Mouse (Mus musculus) embryonic fibroblast, embryonic 13.5 days (primary cell): Measurements from ENCODE around the gene Nr2f1. TPM values are rescaled to one million over a fixed set of nuclear protein-coding genes. Genes with fewer than 3 reads are reported as not detected.

Experiments used
- H3K27ac ChIP-seq: 2 replicates; pipeline ENCODE4 v1.5.1; 2012; ENCODE audit warnings: low read length, control low read depth, inconsistent platforms; ENCODE audit not compliant: insufficient read depth
- H3K4me1 ChIP-seq: 2 replicates; pipeline ENCODE4 v1.6.1; 2011; ENCODE audit warnings: low read length; ENCODE audit not compliant: control insufficient read depth, insufficient read depth
- H3K4me3 ChIP-seq: 2 replicates; pipeline ENCODE4 v1.5.1; 2011; ENCODE audit warnings: mild to moderate bottlenecking, control low read depth, low read length; ENCODE audit not compliant: insufficient read depth
- CTCF ChIP-seq: IDR thresholded peaks from 2 replicates; pipeline ENCODE4 v1.5.1; 2011; ENCODE audit warnings: mild to moderate bottlenecking, control low read depth, low read length, moderate library complexity, borderline replicate concordance; ENCODE audit not compliant: insufficient read depth
- POLR2A ChIP-seq: IDR thresholded peaks from 2 replicates; pipeline ENCODE4 v1.6.1; 2011; ENCODE audit warnings: low read depth, mild to moderate bottlenecking, control low read depth, low read length, moderate library complexity
- polyA plus RNA-seq: library from polyadenylated mRNA; stranded (reverse); fragments of >200 nt; gene quantifications from 2 replicates; pipeline ENCODE4 v1.2.4, GENCODE M21; 2011; ENCODE audit warnings: low read depth; ENCODE audit not compliant: missing spikeins, insufficient read length

Gene Nr2f1
- polyA plus RNA-seq, 1 experiment = 17.4 TPM

- H3K27ac ChIP-seq = peak overlapping the region; percentile 38; the same call in 1 of the 2 replicates
- TF ChIP-seq CTCF (no peak), POLR2A (no peak)
Observed at GRCm38 (mm10) chr13:78200407-78200806, 850 bp upstream of the Nr2f1 start.

GRCm38 (mm10) chr13:78198871-78199641, 501 bp downstream of the Nr2f1 start:
- no peaks in the 10 kb centered on the region for H3K4me1 ChIP-seq
- TF ChIP-seq CTCF = no peak
- no peak for TF ChIP-seq POLR2A

More at GRCm38 (mm10) chr13:78200407-78200806, 850 bp upstream of the Nr2f1 start:
- H3K4me3 ChIP-seq = peak overlapping the region; percentile 42
- peaks cover 1% of the 10 kb centered on the region; the same call in 1 of the 2 replicates for H3K4me1 ChIP-seq

GRCm38 (mm10) chr13:78198391-78198870, 1.1 kb downstream of the Nr2f1 start:
- TF ChIP-seq POLR2A (no peak), CTCF (no peak)
- Histone ChIP-seq H3K4me1 (no peaks in the 10 kb centered on the region), H3K27ac (0 out of 2 replicates have a peak overlapping the region, but pooled peaks have one; percentile 13), H3K4me3 (peak overlapping the region; percentile 41)

More at GRCm38 (mm10) chr13:78198871-78199641, 501 bp downstream of the Nr2f1 start:
- H3K4me3 ChIP-seq = peak overlapping the region; percentile 64
- peak overlapping the region; percentile 77 for H3K27ac ChIP-seq

- peak overlapping the region; percentile 41 for H3K4me3 ChIP-seq
- no peaks in the 10 kb centered on the region for H3K4me1 ChIP-seq
- 0 out of 2 replicates have a peak overlapping the region, but pooled peaks have one; percentile 13 for H3K27ac ChIP-seq
- no peak for TF ChIP-seq CTCF
- TF ChIP-seq POLR2A = no peak
Observed at GRCm38 (mm10) chr13:78197819-78198390, 1.7 kb downstream of the Nr2f1 start.

GRCm38 (mm10) chr13:78197286-78197818, 2.2 kb downstream of the Nr2f1 start:
- peak overlapping the region; percentile 41 for H3K4me3 ChIP-seq
- TF ChIP-seq POLR2A = no peak
- no peak for TF ChIP-seq CTCF
- no peaks in the 10 kb centered on the region for H3K4me1 ChIP-seq
- no peak overlapping the region for H3K27ac ChIP-seq

- no peak overlapping the region for H3K27ac ChIP-seq
- no peak for TF ChIP-seq CTCF
- TF ChIP-seq POLR2A = no peak
- H3K4me1 ChIP-seq = no peaks in the 10 kb centered on the region
- 0 out of 2 replicates have a peak overlapping the region, but pooled peaks have one; percentile 13 for H3K4me3 ChIP-seq
Observed at GRCm38 (mm10) chr13:78196236-78196796, 3.2 kb downstream of the Nr2f1 start.

- TF ChIP-seq CTCF (no peak), POLR2A (no peak)
- Histone ChIP-seq H3K4me3 (peak overlapping the region; percentile 26), H3K27ac (no peak overlapping the region), H3K4me1 (no peaks in the 10 kb centered on the region)
Observed at GRCm38 (mm10) chr13:78195601-78196115, 3.9 kb downstream of the Nr2f1 start.

GRCm38 (mm10) chr13:78194850-78195600, 4.5 kb downstream of the Nr2f1 start:
- Histone ChIP-seq H3K27ac (no peak overlapping the region), H3K4me3 (peak overlapping the region; percentile 26), H3K4me1 (no peaks in the 10 kb centered on the region)
- TF ChIP-seq CTCF (no peak), POLR2A (no peak)
